Mouse (Mus musculus) erythroblast, adult 5-6 weeks (primary cell): Measurements from ENCODE around the gene Mast4. TPM values are rescaled to one million over a fixed set of nuclear protein-coding genes. Genes with fewer than 3 reads are reported as not detected.

Experiments
- ATAC-seq: replicated peaks from 2 replicates; pipeline ENCODE4 v1.8.0; 2016; ENCODE audit warnings: moderate number of reproducible peaks, mild to moderate bottlenecking, moderate TSS enrichment, inconsistent platforms; ENCODE audit not compliant: poor library complexity, low FRiP score, severe bottlenecking
- total RNA-seq, 2 experiments: library from RNA; stranded (forward) in 1 of 2; stranded (reverse) in 1 of 2; fragments of 150-400 nt in 1 of 2; fragments of 200-764, 138-1000 nt in 1 of 2; gene quantifications; 2 replicates each; pipeline versions ENCODE4 v1.2.3 to v1.2.4; 2015 to 2017; ENCODE audit warnings: low replicate concordance in 2 of 2

Mast4 gene
- total RNA-seq, 2 experiments from 2014 or later, result 2.1 to 5.2 TPM

DNA sequence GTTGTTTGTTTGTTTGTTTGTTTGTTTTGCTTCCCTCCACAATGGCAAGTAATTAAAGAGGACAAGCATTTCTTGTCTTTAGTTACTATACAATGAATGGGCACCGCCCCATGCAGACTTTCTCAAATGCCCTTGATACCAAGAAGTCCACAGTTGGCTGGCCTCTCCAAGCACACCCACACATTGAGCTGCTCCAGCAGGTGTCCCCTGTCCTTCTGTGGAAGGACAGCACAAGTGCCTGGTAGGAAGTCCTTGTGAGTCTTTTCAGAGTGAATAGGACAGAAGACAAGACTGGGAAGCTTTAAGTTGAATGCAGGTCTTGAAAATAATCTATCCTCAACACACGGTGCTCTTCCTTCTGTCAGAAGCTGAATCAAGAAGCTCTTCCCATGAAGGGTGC is 202.5 kb downstream of the Mast4 start:
- no peak for ATAC-seq

- no peak for ATAC-seq
Measured at GRCm38 (mm10) chr13:103129130-103129797, 205.0 kb downstream of the Mast4 start.

DNA sequence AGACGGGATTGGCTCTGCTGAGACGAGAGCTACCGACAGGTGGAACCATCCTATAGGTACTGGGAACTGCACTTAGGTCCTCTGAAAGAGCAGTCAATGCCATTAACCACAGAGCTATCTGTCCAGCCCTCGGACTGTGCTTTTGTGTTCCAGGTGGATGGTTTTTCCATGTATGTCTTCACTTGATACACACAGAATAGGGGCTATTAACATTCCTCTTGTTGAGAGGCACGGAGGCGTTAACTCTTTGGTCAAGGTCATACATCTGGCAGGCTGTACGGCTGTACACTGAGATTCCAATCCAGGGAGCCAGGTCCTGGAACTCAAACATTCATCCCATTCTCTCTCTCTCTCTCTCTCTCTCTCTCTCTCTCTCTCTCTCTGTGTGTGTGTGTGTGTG is 205.6 kb downstream of the Mast4 start:
- ATAC-seq, result no peak

GRCm38 (mm10) chr13:103127594-103127993 is 206.7 kb downstream of the Mast4 start:
- ATAC-seq, result no peak

- no peak for ATAC-seq
Measured at GRCm38 (mm10) chr13:103123716-103124115, 210.6 kb downstream of the Mast4 start.

GRCm38 (mm10) chr13:103121796-103122792 is 212.2 kb downstream of the Mast4 start:
- no peak for ATAC-seq

DNA sequence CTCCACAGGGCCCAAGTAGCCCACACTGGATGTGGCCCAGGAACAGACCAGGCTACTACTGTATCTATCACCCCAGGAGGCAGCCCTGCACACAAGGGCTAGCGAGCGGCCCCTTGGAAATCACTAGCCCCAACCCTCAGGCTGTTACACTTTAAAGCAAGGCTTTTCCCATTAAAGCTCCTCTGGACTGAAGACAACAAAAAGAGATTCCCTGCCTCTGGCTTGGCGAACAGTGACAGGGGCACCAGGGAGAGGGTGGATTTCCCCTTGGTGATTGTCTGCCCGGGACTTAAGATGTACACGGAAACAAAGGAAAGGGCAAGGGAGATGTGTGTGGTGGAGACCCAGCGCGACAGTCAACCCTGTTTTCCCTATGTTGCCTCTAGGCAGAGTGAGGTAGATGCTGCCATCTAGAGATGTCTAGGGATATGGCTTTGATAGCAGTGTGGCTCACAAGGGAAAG is 213.6 kb downstream of the Mast4 start:
- ATAC-seq, result no peak

DNA sequence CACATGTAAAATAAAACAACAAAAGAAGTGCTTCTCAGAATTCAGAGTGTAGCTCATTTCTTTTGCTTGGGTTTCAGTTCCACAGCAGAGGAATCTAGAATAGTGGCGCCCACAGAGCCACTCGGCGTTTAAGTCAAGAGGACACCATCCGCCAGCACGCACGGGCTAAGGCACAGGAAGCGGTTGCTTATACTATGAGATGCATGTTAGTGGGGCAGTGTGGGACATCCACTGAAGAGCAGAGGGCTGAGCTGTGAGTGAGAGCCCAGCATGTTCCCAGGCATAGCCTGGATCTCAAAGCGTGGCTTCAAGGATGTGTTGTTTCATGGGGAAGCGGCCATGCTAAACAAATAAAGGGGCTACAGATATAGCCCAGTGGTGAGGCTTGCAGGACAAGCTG is 214.6 kb downstream of the Mast4 start:
- no peak for ATAC-seq

GRCm38 (mm10) chr13:103115116-103115515 is 219.2 kb downstream of the Mast4 start:
- ATAC-seq, result no peak

DNA sequence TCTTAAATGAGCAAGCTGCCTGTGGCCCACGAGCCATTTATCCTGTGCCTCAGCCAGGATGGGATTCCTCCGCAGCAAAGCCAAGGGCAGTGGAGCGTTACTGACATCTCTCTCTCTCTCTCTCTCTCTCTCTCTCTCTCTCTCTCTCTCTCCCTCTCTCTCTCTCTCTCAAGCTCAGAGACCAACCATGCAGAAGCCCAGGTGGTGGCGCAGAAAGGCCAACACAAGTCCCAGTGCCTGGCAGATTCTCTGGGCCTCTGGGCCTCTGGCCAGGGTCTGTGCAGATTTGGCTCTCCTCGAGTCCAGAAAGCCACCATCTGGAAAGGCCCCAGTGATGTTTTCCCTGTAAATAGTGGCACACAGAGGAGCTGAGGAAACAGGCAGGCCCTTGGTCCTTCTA is 220.0 kb downstream of the Mast4 start:
- no peak for ATAC-seq

DNA sequence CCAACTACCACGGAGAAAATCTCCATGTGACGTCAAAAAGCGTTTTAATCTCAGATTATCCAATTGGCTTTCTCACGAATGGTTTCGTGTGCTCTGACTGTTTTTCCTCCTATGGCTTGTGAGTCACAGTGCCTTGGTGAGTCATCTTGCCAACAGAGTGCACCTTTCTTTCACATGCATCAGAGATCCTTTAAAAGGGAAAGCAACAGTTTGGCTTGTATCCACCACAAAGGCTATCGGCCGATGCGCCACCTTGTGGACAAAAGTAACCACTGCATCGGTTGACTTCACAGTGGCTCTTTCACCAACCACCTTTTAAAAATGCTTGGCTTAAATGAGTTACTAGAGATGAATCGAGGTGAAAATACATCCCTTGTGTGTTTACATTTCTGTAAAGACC is 224.4 kb downstream of the Mast4 start:
- no peak; the same call in 1 of the 2 replicates for ATAC-seq

DNA sequence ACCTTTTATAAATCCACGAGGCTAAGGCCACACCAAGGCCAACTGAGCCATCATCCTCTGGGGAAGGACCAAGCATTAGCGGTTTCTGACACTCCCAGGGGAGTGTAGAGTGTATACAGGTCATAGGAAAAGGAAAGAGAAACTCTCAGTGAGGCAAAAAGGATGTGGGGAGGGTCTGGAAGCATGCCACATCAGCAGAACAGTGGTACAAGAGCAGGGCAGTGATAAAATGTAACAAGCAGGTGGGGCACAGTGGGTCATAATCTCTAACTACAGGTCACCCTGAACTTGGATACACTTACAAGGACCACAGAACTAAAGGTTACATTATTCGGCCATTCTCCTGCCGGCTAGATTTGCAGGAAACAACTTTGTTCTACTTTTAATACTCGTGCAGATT is 226.9 kb downstream of the Mast4 start:
- ATAC-seq, result no peak

DNA sequence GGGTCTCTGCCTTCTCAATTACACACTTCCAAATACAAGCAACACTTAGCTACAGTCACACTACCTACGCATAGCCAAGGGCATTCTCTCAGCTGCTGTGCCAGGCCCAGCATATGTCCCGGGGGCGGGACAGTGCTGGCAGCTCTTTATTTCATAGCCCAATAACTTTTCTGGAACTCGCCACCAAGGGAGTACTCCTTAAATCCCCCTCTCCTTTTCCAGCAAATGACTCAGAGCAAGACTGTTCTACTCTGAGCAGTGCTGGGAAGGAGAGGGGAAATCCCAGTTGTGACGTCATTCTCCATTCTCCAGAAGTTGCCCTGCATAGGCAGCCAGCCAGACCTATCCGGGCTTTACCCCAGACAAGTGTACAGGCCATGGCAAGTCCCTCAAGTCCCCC is 231.7 kb downstream of the Mast4 start:
- ATAC-seq, result no peak

DNA sequence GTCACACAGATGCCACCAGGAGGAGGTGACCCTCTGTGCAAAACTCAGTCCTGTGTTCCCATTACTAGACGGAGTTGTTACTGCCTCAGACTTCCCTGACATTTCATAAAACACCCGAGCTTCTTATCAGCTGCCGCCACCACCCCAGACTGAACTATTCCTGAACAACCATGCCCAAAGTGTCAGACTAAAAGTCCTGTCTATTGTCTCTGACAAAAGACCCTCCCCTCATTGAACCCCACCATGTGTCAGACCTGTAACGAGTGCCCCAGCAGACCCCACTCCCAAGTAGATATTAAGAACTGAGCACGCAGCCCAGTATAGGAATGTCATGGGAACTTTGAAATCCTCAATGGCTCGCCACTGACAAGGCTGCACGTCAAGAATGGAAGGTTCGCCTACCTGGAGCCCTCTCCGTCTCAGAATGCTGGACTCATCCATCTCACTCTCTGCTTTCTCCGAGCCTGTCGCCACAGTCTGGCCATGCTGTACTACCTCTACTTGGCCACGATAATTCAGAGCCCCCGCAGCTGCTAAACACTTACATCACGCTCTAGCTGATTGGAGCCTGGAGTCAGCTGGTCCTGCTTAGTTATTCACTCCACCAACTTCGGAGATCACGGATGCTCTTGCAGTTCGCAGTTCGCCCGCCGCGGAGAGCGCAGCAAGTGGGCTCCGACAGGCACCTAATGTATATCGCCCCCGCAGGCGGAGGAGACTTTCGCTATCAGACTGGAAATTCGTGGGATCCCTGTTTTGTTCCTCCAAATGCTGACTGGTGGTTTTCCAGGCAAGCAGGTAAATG is 237.7 kb downstream of the Mast4 start:
- ATAC-seq, result no peak

DNA sequence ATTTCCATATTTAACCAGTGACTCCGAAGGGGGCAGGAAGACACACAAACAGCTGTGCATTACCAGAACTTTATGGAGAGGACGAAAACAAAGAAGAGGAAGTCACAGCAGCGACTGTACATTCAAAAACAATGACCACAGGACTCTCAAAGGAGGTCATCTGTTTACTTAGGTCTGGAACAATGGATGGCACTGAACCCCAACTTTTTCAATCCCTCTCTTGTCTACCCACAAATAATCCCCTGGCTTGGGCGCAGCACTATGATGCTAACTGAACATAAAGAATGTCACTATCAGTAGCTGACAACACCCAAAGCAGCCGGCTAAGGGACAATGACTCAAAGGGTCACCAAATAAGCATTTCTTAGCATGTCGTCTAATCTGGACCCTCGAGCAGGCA is 238.8 kb downstream of the Mast4 start:
- no peak for ATAC-seq

GRCm38 (mm10) chr13:103094595-103094994 is 239.7 kb downstream of the Mast4 start:
- no peak for ATAC-seq

- no peak for ATAC-seq
Measured at GRCm38 (mm10) chr13:103093713-103094112, 240.6 kb downstream of the Mast4 start.

DNA sequence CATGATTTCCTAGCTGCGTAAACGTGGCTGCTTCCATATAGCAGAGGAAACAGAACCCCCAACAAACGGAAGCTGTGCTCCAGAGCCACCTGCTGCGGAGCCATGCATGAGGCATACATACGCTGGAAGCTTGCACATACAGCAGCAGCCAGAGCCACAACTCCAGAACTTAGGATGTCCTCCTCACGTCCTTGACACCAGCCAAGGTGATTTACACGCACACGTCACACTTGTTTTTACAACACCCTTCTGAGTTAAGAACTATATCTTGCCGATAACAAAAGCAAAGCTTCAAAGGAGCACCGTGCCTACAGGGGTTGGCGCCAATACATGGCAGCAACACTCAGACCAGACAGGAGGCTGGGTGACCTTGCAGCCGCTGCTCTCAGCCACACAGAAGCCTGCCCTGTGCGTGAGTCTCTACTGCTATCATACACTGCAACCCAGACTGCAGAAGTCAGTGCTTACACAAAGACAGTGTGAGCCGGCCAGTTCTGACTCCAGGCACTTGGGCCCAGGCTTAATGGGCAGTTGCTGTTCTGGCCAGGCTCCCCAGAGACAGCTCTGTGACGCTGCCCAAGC is 248.7 kb downstream of the Mast4 start:
- ATAC-seq, result no peak

GRCm38 (mm10) chr13:103082891-103083290 is 251.4 kb downstream of the Mast4 start:
- no peak for ATAC-seq

GRCm38 (mm10) chr13:103079806-103080205 is 254.5 kb downstream of the Mast4 start:
- no peak for ATAC-seq
